Mouse (Mus musculus) MEL (cell line): ENCODE data around the gene Elk3. TPM values are rescaled to one million over a fixed set of nuclear protein-coding genes. Genes with fewer than 3 reads are reported as not detected.

Experiments used
- DNase-seq: peaks from one replicate; pipeline ENCODE4 v3.0.0; 2011; ENCODE audit warnings: low read depth, low spot score
- H3K27ac ChIP-seq: 2 replicates; pipeline ENCODE4 v1.5.1; 2012; ENCODE audit warnings: low read depth, mild to moderate bottlenecking, control low read depth, low read length, moderate library complexity; ENCODE audit not compliant: control insufficient read depth
- H3K27me3 ChIP-seq, 2 experiments: fragments of 150-350 bp in 1 of 2; sonication (generic) in 1 of 2; 2 replicates each; pipeline ENCODE4 v1.6.1; 2012; ENCODE audit warnings: low read length in 2 of 2, mild to moderate bottlenecking in 2 of 2, improper control_type of control experiment in 1 of 2, moderate library complexity in 1 of 2; ENCODE audit not compliant: insufficient read depth in 2 of 2, control insufficient read depth in 1 of 2
- H3K36me3 ChIP-seq, 2 experiments: 2 replicates each; pipeline ENCODE4 v1.6.1; 2012 to 2014; ENCODE audit warnings: low read length in 2 of 2, improper control_type of control experiment in 1 of 2, inconsistent platforms in 1 of 2, mild to moderate bottlenecking in 1 of 2; ENCODE audit not compliant: insufficient read depth in 2 of 2, control insufficient read depth in 1 of 2
- H3K4me1 ChIP-seq, 2 experiments: fragments of 150-350 bp in 1 of 2; sonication (generic) in 1 of 2; 2 replicates each; pipeline ENCODE4 v1.6.1; 2012; ENCODE audit warnings: low read length in 2 of 2, improper control_type of control experiment in 1 of 2, mild to moderate bottlenecking in 1 of 2; ENCODE audit not compliant: insufficient read depth in 2 of 2, control insufficient read depth in 1 of 2
- H3K4me3 ChIP-seq, 2 experiments: fragments of 150-350 bp in 1 of 2; sonication (generic) in 1 of 2; 2 replicates each; pipeline ENCODE4 v1.5.1; 2012; ENCODE audit warnings: low read depth in 2 of 2, low read length in 2 of 2, mild to moderate bottlenecking in 2 of 2, moderate library complexity in 2 of 2, control low read depth in 1 of 2, improper control_type of control experiment in 1 of 2; ENCODE audit not compliant: control insufficient read depth in 1 of 2, insufficient read depth in 1 of 2
- H3K79me2 ChIP-seq: 2 replicates; pipeline ENCODE4 v1.6.1; 2012; ENCODE audit warnings: mild to moderate bottlenecking, low read length, moderate library complexity; ENCODE audit not compliant: control insufficient read depth, poor library complexity, insufficient read depth
- H3K9ac ChIP-seq: 2 replicates; pipeline ENCODE4 v1.6.1; 2012; ENCODE audit warnings: low read depth, mild to moderate bottlenecking, control low read depth, low read length, moderate library complexity; ENCODE audit not compliant: control insufficient read depth, poor library complexity, severe bottlenecking
- H3K9me3 ChIP-seq: fragments of 150-350 bp; sonication (generic); replicated peaks from 2 replicates; pipeline ENCODE4 v1.6.1; 2012; ENCODE audit warnings: mild to moderate bottlenecking, low read length, improper control_type of control experiment, moderate library complexity; ENCODE audit not compliant: insufficient read depth
- CHD1 ChIP-seq: IDR thresholded peaks from 2 replicates; pipeline ENCODE4 v1.6.1; 2012; ENCODE audit warnings: low read depth, mild to moderate bottlenecking, inconsistent platforms, low read length, improper control_type of control experiment
- ELF1 ChIP-seq: IDR thresholded peaks from 2 replicates; pipeline ENCODE4 v1.6.1; 2014; ENCODE audit warnings: low read depth, mild to moderate bottlenecking, inconsistent platforms, low read length, improper control_type of control experiment, moderate library complexity
- EP300 ChIP-seq, 2 experiments: IDR thresholded peaks; 2 replicates each; pipeline ENCODE4 v1.6.1; 2011; ENCODE audit warnings: improper control_type of control experiment in 2 of 2, low read length in 2 of 2, low read depth in 1 of 2, mild to moderate bottlenecking in 1 of 2
- ETS1 ChIP-seq: IDR thresholded peaks from 2 replicates; pipeline ENCODE4 v1.6.1; 2012; ENCODE audit warnings: low read depth, mild to moderate bottlenecking, inconsistent platforms, low read length, improper control_type of control experiment, moderate library complexity
- GABPA ChIP-seq: IDR thresholded peaks from 2 replicates; pipeline ENCODE4 v1.6.1; 2012; ENCODE audit warnings: low read depth, mild to moderate bottlenecking, inconsistent platforms, low read length, improper control_type of control experiment, moderate library complexity
- MEF2A ChIP-seq: IDR thresholded peaks from 2 replicates; pipeline ENCODE4 v1.6.1; 2014; ENCODE audit warnings: low read depth, mild to moderate bottlenecking, inconsistent platforms, low read length, improper control_type of control experiment; ENCODE audit not compliant: poor library complexity, insufficient replicate concordance, severe bottlenecking; ENCODE audit errors: extremely low read depth
- MYB ChIP-seq: IDR thresholded peaks from 2 replicates; pipeline ENCODE4 v1.6.1; 2011; ENCODE audit warnings: mild to moderate bottlenecking, low read depth, low read length, improper control_type of control experiment
- MYC ChIP-seq: IDR thresholded peaks from 2 replicates; pipeline ENCODE4 v1.6.1; 2011; ENCODE audit warnings: low read depth, mild to moderate bottlenecking, low read length, improper control_type of control experiment, moderate library complexity
- NELFE ChIP-seq: IDR thresholded peaks from 2 replicates; pipeline ENCODE4 v1.6.1; 2011; ENCODE audit warnings: low read depth, low read length, improper control_type of control experiment
- NRF1 ChIP-seq: IDR thresholded peaks from 2 replicates; pipeline ENCODE4 v1.6.1; 2014; ENCODE audit warnings: low read depth, mild to moderate bottlenecking, inconsistent platforms, low read length, improper control_type of control experiment, moderate library complexity; ENCODE audit not compliant: poor library complexity, insufficient read depth, severe bottlenecking
- POLR2A ChIP-seq, 2 experiments: IDR thresholded peaks; 2 replicates each; pipeline ENCODE4 v1.6.1; 2011 to 2012; ENCODE audit warnings: low read length in 2 of 2, mild to moderate bottlenecking in 2 of 2, control low read depth in 1 of 2, improper control_type of control experiment in 1 of 2, low read depth in 1 of 2, moderate library complexity in 1 of 2; ENCODE audit not compliant: control insufficient read depth in 1 of 2, insufficient read depth in 1 of 2, poor library complexity in 1 of 2
- POLR2AphosphoS5 ChIP-seq: IDR thresholded peaks from 2 replicates; pipeline ENCODE4 v1.6.1; 2012; ENCODE audit warnings: low read depth, borderline replicate concordance, mild to moderate bottlenecking, inconsistent platforms, low read length, moderate library complexity, mixed read lengths
- RCOR1 ChIP-seq: IDR thresholded peaks from 2 replicates; pipeline ENCODE4 v1.6.1; 2012; ENCODE audit warnings: low read depth, mild to moderate bottlenecking, inconsistent platforms, low read length, improper control_type of control experiment
- SMC3 ChIP-seq: IDR thresholded peaks from 2 replicates; pipeline ENCODE4 v1.6.1; 2011; ENCODE audit warnings: low read depth, low read length, improper control_type of control experiment
- TAL1 ChIP-seq: IDR thresholded peaks from 2 replicates; pipeline ENCODE4 v1.6.1; 2012; ENCODE audit warnings: mild to moderate bottlenecking, inconsistent platforms, low read length, moderate library complexity, mixed read lengths
- USF1 ChIP-seq: IDR thresholded peaks from 2 replicates; pipeline ENCODE4 v1.6.1; 2014; ENCODE audit warnings: low read depth, mild to moderate bottlenecking, inconsistent platforms, low read length, improper control_type of control experiment, moderate library complexity
- ZMIZ1 ChIP-seq: IDR thresholded peaks from 2 replicates; pipeline ENCODE4 v1.6.1; 2012; ENCODE audit warnings: low read depth, mild to moderate bottlenecking, inconsistent platforms, low read length, improper control_type of control experiment, moderate library complexity
- ZNF384 ChIP-seq: IDR thresholded peaks from 2 replicates; pipeline ENCODE4 v1.6.1; 2012; ENCODE audit warnings: low read depth, mild to moderate bottlenecking, inconsistent platforms, low read length, improper control_type of control experiment
- polyA plus RNA-seq, 2 experiments: library from polyadenylated mRNA; stranded (reverse) in 1 of 2; unstranded in 1 of 2; fragments of >175 nt in 1 of 2; fragments of >200 nt in 1 of 2; gene quantifications; 2 replicates each; pipeline versions ENCODE4 v1.2.1 to v1.2.4; 2012; ENCODE audit warnings: low replicate concordance in 2 of 2, low read depth in 1 of 2; ENCODE audit not compliant: insufficient read length in 2 of 2, insufficient read depth in 1 of 2, missing spikeins in 1 of 2
- total RNA-seq: library from RNA; depleted of rRNA; stranded (reverse); fragments of 300-350 nt; gene quantifications from 2 replicates; pipeline ENCODE4 v1.2.3, GENCODE M21; 2012

Gene Elk3
- total and polyA plus RNA-seq, 3 experiments = 1.0 to 6.3 TPM; not detected in 1

DNA sequence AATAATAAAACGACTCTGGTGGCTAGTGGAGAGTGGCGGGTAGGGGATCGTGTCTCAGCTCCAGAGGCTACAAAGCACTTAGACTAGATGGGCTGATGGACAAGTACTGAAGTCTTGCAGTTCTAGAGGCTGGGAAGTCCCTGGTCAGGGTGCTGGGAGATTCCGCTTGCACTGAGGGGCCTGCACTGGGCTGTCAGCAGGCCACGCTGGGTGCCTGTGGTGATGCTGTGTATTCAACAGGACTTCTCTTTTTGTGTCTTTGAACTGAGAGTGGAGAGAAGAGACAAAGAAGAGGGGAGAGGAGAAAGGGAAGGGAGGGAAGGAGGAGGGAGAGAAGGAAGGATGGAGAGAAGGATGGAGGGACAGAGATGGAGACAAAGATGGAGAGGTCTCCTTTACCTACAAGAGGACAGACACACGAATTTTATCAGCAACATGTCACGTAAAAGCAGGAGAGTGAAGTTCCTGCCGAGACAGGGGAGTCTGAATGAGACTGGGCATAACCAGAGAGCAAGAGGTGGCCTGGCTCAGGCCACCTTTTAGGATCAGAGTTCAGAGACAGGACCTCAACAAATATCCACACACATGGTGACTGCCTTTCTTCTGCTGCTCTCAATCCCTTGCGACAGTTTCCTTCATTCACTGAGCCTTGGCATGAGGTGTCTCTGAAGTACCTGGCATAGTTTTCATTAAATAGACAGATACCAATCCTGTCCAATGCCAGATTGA, 35.4 kb upstream of the Elk3 start:
- no peak for DNase-seq
- Histone ChIP-seq H3K27ac (no peak overlapping the region), H3K27me3 (peaks cover 3 to 6% of the 10 kb centered on the region in 2 experiments; a peak in 3 of 4 replicates), H3K79me2 (no peaks in the 10 kb centered on the region), H3K4me1 (no peaks in the 10 kb centered on the region), H3K9me3 (no peaks in the 10 kb centered on the region), H3K9ac (no peak overlapping the region), H3K4me3 (no peak overlapping the region), H3K36me3 (no peaks in the 10 kb centered on the region)
- TF ChIP-seq TAL1 (no peak), ETS1 (no peak), SMC3 (no peak), NRF1 (no peak), EP300 (IDR thresholded peaks at IDR 0.05; ENCODE audit: low read depth in 1 of 2, low read length in 2 of 2) (no peak), MYB (no peak), GABPA (no peak), POLR2A (IDR thresholded peaks at IDR 0.05; ENCODE audit: control insufficient read depth in 1 of 2, insufficient read depth in 1 of 2, low read depth in 1 of 2, low read length in 2 of 2, poor library complexity in 1 of 2) (no peak), MEF2A (no peak), RCOR1 (no peak), USF1 (no peak), MYC (no peak), ZNF384 (no peak)

- Histone ChIP-seq H3K27ac (no peak overlapping the region), H3K9me3 (no peaks in the 10 kb centered on the region), H3K4me1 (no peaks in the 10 kb centered on the region), H3K27me3 (peaks cover 3 to 6% of the 10 kb centered on the region in 2 experiments; a peak in 3 of 4 replicates), H3K36me3 (no peaks in the 10 kb centered on the region), H3K79me2 (no peaks in the 10 kb centered on the region), H3K9ac (no peak overlapping the region), H3K4me3 (no peak overlapping the region)
- DNase-seq = no peak
- TF ChIP-seq ZMIZ1 (no peak), ETS1 (no peak), SMC3 (no peak), POLR2AphosphoS5 (no peak), GABPA (no peak), CHD1 (no peak), NELFE (no peak), EP300 (IDR thresholded peaks at IDR 0.05; ENCODE audit: low read depth in 1 of 2, low read length in 2 of 2) (no peak), ELF1 (no peak)
Observed at GRCm38 (mm10) chr10:93345497-93345896, 34.6 kb upstream of the Elk3 start.
